Mouse (Mus musculus) MEL-GATA-1-ER (cell line): ENCODE results near the gene Slc38a5.

Experiments
- DNase-seq: peaks from one replicate; pipeline ENCODE4 v3.0.0-alpha.2; 2012; ENCODE audit warnings: low read depth; ENCODE audit errors: extremely low read depth

The Slc38a5 gene

DNA sequence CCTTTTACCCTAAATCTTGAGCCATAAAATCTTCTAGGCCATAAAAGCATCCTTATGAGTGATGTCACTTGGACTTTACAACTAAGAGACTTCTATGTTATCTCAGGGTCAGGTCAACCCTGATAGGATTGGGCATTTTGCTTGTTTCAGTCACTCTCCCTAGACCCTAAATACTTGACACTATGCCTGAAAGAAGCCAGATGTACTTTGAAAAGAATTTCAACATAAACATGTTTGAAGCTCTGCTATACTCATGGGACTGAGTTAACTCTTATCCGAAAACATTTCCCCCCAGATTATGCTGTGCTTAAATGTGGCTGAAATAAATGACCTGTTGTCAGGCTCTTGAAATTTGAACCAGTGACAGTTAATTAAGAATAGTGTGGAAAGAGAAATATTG lies 38.4 kb downstream of the Slc38a5 start:
- DNase-seq: no peak

DNA sequence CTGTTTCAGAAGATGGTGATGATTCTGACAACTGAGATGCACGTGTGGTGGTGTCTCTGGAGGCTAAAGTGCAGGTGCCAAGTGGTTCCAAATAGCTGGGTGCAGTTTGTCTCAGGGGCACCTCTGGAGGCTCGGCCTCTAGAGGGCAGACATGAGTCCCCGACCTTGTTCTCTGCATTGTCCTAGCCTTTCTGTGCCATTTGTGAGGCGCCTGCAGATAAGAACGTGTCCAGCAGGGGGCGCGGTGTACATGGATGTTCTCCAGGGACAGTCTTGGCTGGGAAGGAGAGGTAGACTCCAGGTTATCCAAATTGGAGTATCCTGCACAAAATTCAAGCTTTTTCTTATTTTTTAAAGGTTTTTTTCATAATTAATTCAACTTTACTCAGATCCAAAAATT lies 44.0 kb downstream of the Slc38a5 start:
- DNase-seq: peak; percentile 66

DNA sequence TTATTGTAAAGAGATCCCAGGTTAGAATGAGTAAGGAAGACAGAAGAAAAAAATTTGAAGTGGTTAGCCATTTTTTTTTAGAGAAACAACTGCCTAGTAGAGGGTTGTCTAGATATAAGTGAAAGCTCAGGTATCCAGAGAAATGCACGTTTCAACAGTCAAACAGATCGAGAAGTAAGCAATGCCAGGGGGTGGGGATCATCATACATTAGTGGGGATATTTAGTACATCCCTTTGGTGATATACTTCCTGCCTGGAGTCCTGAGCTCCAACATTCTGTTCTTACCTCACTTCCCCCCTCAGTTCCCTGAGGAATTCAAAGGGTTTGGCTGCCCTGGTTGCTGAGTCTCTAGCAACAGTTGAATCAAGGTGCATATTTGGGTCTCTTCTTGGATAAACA lies 56.2 kb downstream of the Slc38a5 start, which contains the start of gene Ssxb10:
TSS of gene Ssxb10 (plus strand) at position 301 of the 400 bp plus-strand sequence.
- DNase-seq: no peak
